Mouse (Mus musculus): ENCODE results near the gene Olfr1331. TPM values are rescaled to one million over a fixed set of nuclear protein-coding genes. Genes with fewer than 3 reads are reported as not detected.
"Not testable (repeated sequence)": the region's sequence is repeated elsewhere in the genome, so short reads cannot be mapped to it uniquely, and the experiment has no call there.

Gene Olfr1331
- not detected in 2 replicates for polyA plus RNA-seq (2014; fragmentation: Nextera tagmentation; extraction: Ambion mirVana)

DNA sequence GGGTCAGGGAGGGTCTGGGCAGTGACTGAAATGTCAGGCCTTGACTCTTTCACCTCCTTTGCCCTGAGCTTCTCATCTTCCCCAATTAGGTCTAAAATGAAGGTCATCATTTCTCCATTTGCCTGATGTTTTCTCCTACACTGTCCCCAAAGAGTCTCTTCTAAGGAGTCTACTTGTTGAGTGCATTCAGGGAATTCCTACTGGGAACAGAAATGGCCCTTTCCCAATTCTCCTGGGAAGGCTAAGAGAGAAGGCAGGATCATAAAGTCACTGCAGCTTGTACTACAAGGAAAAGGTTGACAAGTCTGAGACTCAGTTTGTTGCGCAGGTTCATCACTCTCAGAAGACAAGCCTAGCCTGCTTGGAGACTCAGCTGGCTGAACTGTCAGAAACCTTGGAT, at the start of gene Olfr1331:
Gene Olfr1331, plus strand, starts transcription at position 301 of the 400 bp plus-strand sequence.
- no peak within 1 kb of the TSS for H3K27ac ChIP-seq (ENCODE audit: low read depth, low read length)
- no peak within 1 kb of the TSS for H3K9ac ChIP-seq (ENCODE audit: low read length)
- no peak within 1 kb of the TSS for H3K4me2 ChIP-seq (ENCODE audit: low read depth)
- no peak for DNase-seq (ENCODE audit: low spot score)
- 93% methylated on average over 1 of the region's 1 CpGs for WGBS
- no peaks in the 10 kb centered on the region for H3K27me3 ChIP-seq (ENCODE audit: control insufficient read depth, insufficient read depth, low read length)
- no peak within 1 kb of the TSS for H3K4me3 ChIP-seq (ENCODE audit: low read depth, low read length)
- no peaks in the 10 kb centered on the region for H3K9me3 ChIP-seq (ENCODE audit: control insufficient read depth, low read length)
- no peaks in the 10 kb centered on the region for H3K4me1 ChIP-seq (ENCODE audit: control insufficient read depth, insufficient read depth, low read length)
- ATAC-seq (ENCODE audit: insufficient read depth, low FRiP score, low TSS enrichment), result no peak
- no peaks in the 10 kb centered on the region for H3K36me3 ChIP-seq (ENCODE audit: control insufficient read depth, insufficient read depth, low read length)

DNA sequence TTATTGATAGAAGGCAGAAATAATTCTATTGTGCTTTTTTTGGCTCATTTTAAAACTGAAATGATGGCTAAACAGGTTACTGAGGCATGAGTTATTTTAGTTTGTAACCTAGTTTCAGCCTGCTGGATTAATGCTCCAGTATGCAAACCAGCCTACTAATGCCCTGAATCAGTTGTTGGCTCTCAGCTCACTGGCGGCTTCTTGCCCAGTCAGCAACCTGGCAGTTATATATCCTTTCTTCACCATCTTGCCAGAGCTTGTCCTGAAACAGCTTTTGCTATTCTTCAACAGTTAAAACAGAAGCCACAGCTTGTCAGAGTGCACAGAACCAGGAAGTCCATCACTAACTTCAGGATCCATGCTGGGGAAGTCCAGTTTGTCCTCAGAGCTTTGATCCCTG, 45.5 kb upstream of the Olfr1331 start:
- no peaks in the 10 kb centered on the region for H3K27me3 ChIP-seq (ENCODE audit: control insufficient read depth, insufficient read depth, low read length)
- WGBS, result 96% methylated on average over 1 of the region's 1 CpGs
- no peak for ATAC-seq (ENCODE audit: insufficient read depth, low FRiP score, low TSS enrichment)
- no peak overlapping the region for H3K27ac ChIP-seq (ENCODE audit: low read depth, low read length)
- no peaks in the 10 kb centered on the region for H3K4me1 ChIP-seq (ENCODE audit: control insufficient read depth, insufficient read depth, low read length)
- H3K4me2 ChIP-seq (ENCODE audit: low read depth), result no peak overlapping the region
- H3K4me3 ChIP-seq (ENCODE audit: low read depth, low read length), result no peak overlapping the region
- H3K9ac ChIP-seq (ENCODE audit: low read length), result no peak overlapping the region
- no peak for DNase-seq (ENCODE audit: low spot score)
- no peaks in the 10 kb centered on the region for H3K36me3 ChIP-seq (ENCODE audit: control insufficient read depth, insufficient read depth, low read length)
- H3K9me3 ChIP-seq (ENCODE audit: control insufficient read depth, low read length), result no peaks in the 10 kb centered on the region

GRCm38 (mm10) chr4:118836179-118836578, 28.3 kb upstream of the Olfr1331 start, which contains the start of gene Olfr1333:
Olfr1333 (minus strand) TSS chr4:118836279.
- Histone ChIP-seq H3K36me3 (ENCODE audit: control insufficient read depth, insufficient read depth, low read length) (no peaks in the 10 kb centered on the region), H3K9me3 (ENCODE audit: control insufficient read depth, low read length) (no peaks in the 10 kb centered on the region), H3K4me3 (ENCODE audit: low read depth, low read length) (no peak within 1 kb of the TSS), H3K4me2 (ENCODE audit: low read depth) (no peak within 1 kb of the TSS), H3K9ac (ENCODE audit: low read length) (no peak within 1 kb of the TSS), H3K27me3 (ENCODE audit: control insufficient read depth, insufficient read depth, low read length) (no peaks in the 10 kb centered on the region), H3K4me1 (ENCODE audit: control insufficient read depth, insufficient read depth, low read length) (no peaks in the 10 kb centered on the region), H3K27ac (ENCODE audit: low read depth, low read length) (no peak within 1 kb of the TSS)
- WGBS, result 86% methylated on average over 1 of the region's 1 CpGs
- DNase-seq (ENCODE audit: low spot score) (no peak), ATAC-seq (ENCODE audit: insufficient read depth, low FRiP score, low TSS enrichment) (no peak)

DNA sequence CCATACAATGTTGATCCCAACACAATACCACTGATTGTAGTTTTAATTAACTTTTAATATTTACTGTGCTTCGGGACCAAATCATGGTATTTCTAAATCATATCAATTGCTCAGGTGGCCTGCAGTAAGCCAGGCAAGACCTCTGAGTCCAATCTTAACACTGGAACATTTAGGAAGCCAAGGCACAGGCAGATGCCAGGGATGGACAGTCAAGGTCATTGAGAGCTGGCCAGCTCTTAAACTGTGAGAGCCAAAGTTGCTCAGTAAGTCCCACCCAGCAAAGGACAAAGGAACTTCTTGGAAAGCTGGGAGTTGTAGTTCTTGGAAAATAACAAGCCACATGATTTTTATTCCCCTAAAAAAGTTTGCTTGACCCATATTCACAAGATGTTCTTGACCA, 2.7 kb upstream of the Olfr1331 start:
- Histone ChIP-seq H3K27ac (ENCODE audit: low read depth, low read length) (no peak overlapping the region), H3K4me3 (ENCODE audit: low read depth, low read length) (no peak overlapping the region), H3K27me3 (ENCODE audit: control insufficient read depth, insufficient read depth, low read length) (no peaks in the 10 kb centered on the region), H3K4me1 (ENCODE audit: control insufficient read depth, insufficient read depth, low read length) (no peaks in the 10 kb centered on the region), H3K9ac (ENCODE audit: low read length) (no peak overlapping the region), H3K9me3 (ENCODE audit: control insufficient read depth, low read length) (no peaks in the 10 kb centered on the region), H3K4me2 (ENCODE audit: low read depth) (no peak overlapping the region), H3K36me3 (ENCODE audit: control insufficient read depth, insufficient read depth, low read length) (no peaks in the 10 kb centered on the region)
- WGBS, result 96% methylated on average over 1 of the region's 1 CpGs
- no peak for DNase-seq (ENCODE audit: low spot score)
- ATAC-seq (ENCODE audit: insufficient read depth, low FRiP score, low TSS enrichment), result no peak

DNA sequence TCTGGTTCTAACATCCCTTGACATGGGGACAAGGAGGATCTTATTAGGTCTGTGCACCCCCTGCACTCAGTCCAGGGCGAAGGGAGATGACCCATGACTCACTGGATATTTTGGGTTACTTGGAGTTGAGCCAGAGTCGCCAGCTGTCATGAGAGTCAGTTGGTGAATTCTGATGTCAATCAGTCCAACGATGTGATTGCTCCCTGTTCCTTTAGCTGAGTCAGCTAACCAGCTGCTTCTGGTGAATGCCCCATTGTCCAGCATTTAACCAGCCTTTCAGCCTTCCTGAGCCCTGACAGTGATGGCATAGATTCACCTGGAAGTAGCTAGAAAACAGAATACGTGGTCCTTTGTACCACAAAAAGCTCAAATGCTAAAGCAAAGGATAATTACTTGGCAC, 1.7 kb upstream of the Olfr1331 start:
- Histone ChIP-seq H3K36me3 (ENCODE audit: control insufficient read depth, insufficient read depth, low read length) (no peaks in the 10 kb centered on the region), H3K27me3 (ENCODE audit: control insufficient read depth, insufficient read depth, low read length) (no peaks in the 10 kb centered on the region), H3K4me2 (ENCODE audit: low read depth) (no peak overlapping the region), H3K9me3 (ENCODE audit: control insufficient read depth, low read length) (no peaks in the 10 kb centered on the region), H3K4me3 (ENCODE audit: low read depth, low read length) (no peak overlapping the region), H3K27ac (ENCODE audit: low read depth, low read length) (no peak overlapping the region), H3K4me1 (ENCODE audit: control insufficient read depth, insufficient read depth, low read length) (no peaks in the 10 kb centered on the region), H3K9ac (ENCODE audit: low read length) (no peak overlapping the region)
- 64% methylated on average over 4 of the region's 4 CpGs for WGBS
- ATAC-seq (ENCODE audit: insufficient read depth, low FRiP score, low TSS enrichment) (no peak), DNase-seq (ENCODE audit: low spot score) (no peak)

- Histone ChIP-seq H3K4me1 (ENCODE audit: control insufficient read depth, insufficient read depth, low read length) (no peaks in the 10 kb centered on the region), H3K36me3 (ENCODE audit: control insufficient read depth, insufficient read depth, low read length) (no peaks in the 10 kb centered on the region), H3K4me2 (ENCODE audit: low read depth) (no peak overlapping the region), H3K27ac (ENCODE audit: low read depth, low read length) (no peak overlapping the region), H3K27me3 (ENCODE audit: control insufficient read depth, insufficient read depth, low read length) (no peaks in the 10 kb centered on the region), H3K9me3 (ENCODE audit: control insufficient read depth, low read length) (no peaks in the 10 kb centered on the region), H3K4me3 (ENCODE audit: low read depth, low read length) (no peak overlapping the region), H3K9ac (ENCODE audit: low read length) (no peak overlapping the region)
- DNase-seq (ENCODE audit: low spot score), result no peak
- ATAC-seq (ENCODE audit: insufficient read depth, low FRiP score, low TSS enrichment), result no peak
Observed at GRCm38 (mm10) chr4:118867566-118867965, 3.1 kb downstream of the Olfr1331 start.

DNA sequence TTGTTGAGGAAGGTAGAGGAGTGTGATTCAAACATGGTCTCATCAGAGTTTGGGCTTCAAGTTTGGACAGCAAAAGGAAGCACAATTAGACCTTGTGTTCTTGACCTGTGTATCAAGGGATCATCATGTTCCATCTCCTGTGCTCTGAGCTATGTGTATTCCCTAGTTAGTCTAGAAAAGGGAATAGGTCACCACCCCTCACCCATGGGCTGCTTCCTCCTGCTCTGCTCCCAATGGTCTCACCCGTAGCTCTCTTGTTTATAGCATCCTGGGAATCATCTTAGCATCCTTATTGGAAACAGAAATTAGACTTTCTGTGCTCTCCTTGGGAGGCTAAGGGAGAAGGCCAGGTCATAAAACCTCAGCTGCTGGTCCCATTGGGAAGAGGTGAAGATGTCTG, 23.8 kb downstream of the Olfr1331 start, which contains the start of gene Olfr1330:
Gene Olfr1330, plus strand, starts transcription at position 301 of the 400 bp plus-strand sequence.
- no peak for DNase-seq (ENCODE audit: low spot score)
- Histone ChIP-seq H3K27me3 (ENCODE audit: control insufficient read depth, insufficient read depth, low read length) (no peaks in the 10 kb centered on the region), H3K4me3 (ENCODE audit: low read depth, low read length) (no peak within 1 kb of the TSS), H3K9ac (ENCODE audit: low read length) (no peak within 1 kb of the TSS), H3K4me1 (ENCODE audit: control insufficient read depth, insufficient read depth, low read length) (no peaks in the 10 kb centered on the region), H3K36me3 (ENCODE audit: control insufficient read depth, insufficient read depth, low read length) (no peaks in the 10 kb centered on the region), H3K27ac (ENCODE audit: low read depth, low read length) (no peak within 1 kb of the TSS), H3K9me3 (ENCODE audit: control insufficient read depth, low read length) (no peaks in the 10 kb centered on the region), H3K4me2 (ENCODE audit: low read depth) (no peak within 1 kb of the TSS)
- no peak for ATAC-seq (ENCODE audit: insufficient read depth, low FRiP score, low TSS enrichment)
- WGBS, result 78% methylated on average over 1 of the region's 1 CpGs

DNA sequence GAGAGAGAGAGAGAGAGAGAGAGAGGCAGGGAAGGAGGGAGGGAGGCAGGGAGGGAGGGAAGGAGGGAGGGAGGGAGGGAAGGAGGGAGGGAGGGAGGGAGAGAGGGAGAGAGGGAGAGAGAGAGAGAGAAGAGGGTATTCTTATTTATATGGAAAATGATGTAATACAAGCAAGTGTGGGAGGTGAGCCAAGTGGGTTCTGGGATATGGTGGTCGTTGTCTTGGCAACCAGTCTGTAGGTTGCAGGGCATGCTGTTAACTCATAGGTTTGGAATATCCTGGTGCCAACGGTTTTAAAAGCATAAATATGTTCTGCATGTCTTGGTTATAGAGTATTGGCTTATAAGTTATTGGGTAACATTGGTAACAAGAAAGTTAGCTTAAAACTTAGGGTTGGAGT, 37.5 kb downstream of the Olfr1331 start:
- WGBS, result 74% methylated on average over 2 of the region's 2 CpGs
- Histone ChIP-seq H3K4me2 (ENCODE audit: low read depth) (no peak overlapping the region), H3K9me3 (ENCODE audit: control insufficient read depth, low read length) (no peaks in the 10 kb centered on the region), H3K27ac (ENCODE audit: low read depth, low read length) (no peak overlapping the region), H3K4me3 (ENCODE audit: low read depth, low read length) (no peak overlapping the region), H3K36me3 (ENCODE audit: control insufficient read depth, insufficient read depth, low read length) (no peaks in the 10 kb centered on the region), H3K9ac (ENCODE audit: low read length) (no peak overlapping the region), H3K27me3 (ENCODE audit: control insufficient read depth, insufficient read depth, low read length) (no peaks in the 10 kb centered on the region), H3K4me1 (ENCODE audit: control insufficient read depth, insufficient read depth, low read length) (no peaks in the 10 kb centered on the region)
- no peak for DNase-seq (ENCODE audit: low spot score)
- no peak for ATAC-seq (ENCODE audit: insufficient read depth, low FRiP score, low TSS enrichment)

GRCm38 (mm10) chr4:118917365-118917764, 52.9 kb downstream of the Olfr1331 start, which contains the start of gene Olfr1329:
Olfr1329 (minus strand) TSS chr4:118917465.
- ATAC-seq (ENCODE audit: insufficient read depth, low FRiP score, low TSS enrichment); H3K27me3 ChIP-seq (ENCODE audit: control insufficient read depth, insufficient read depth, low read length); H3K27ac ChIP-seq (ENCODE audit: low read depth, low read length); H3K9me3 ChIP-seq (ENCODE audit: control insufficient read depth, low read length); DNase-seq (ENCODE audit: low spot score); H3K4me3 ChIP-seq (ENCODE audit: low read depth, low read length); H3K4me1 ChIP-seq (ENCODE audit: control insufficient read depth, insufficient read depth, low read length); H3K4me2 ChIP-seq (ENCODE audit: low read depth); H3K9ac ChIP-seq (ENCODE audit: low read length); H3K36me3 ChIP-seq (ENCODE audit: control insufficient read depth, insufficient read depth, low read length): not testable (repeated sequence)
- 60% methylated on average over 2 of the region's 2 CpGs for WGBS

Data from neural tube, embryonic 11.5 days (tissue).